Mouse (Mus musculus) C2C12 (cell line): ENCODE measurements around the gene Frmd6. TPM values are rescaled to one million over a fixed set of nuclear protein-coding genes. Genes with fewer than 3 reads are reported as not detected.
A peak's percentile ranks its signal among the peaks of the same experiment; 100 is the strongest.

Experiments
- H3K27me3 ChIP-seq: one replicate; pipeline ENCODE4 v1.6.1; 2011; ENCODE audit not compliant: control insufficient read depth, insufficient read depth, insufficient read length
- H3K36me3 ChIP-seq: one replicate; pipeline ENCODE4 v1.6.1; 2011; ENCODE audit not compliant: control insufficient read depth, insufficient read depth
- H3K4me3 ChIP-seq: one replicate; pipeline ENCODE4 v1.5.1; 2011; ENCODE audit warnings: mild to moderate bottlenecking, control low read depth; ENCODE audit not compliant: poor library complexity, insufficient read depth, severe bottlenecking
- H3K79me2 ChIP-seq: one replicate; pipeline ENCODE4 v1.6.1; 2011; ENCODE audit not compliant: control insufficient read depth, insufficient read depth
- H3K79me3 ChIP-seq: one replicate; pipeline ENCODE4 v1.6.1; 2011; ENCODE audit warnings: low read depth, control low read depth
- H3ac ChIP-seq: one replicate; pipeline ENCODE3; 2011; ENCODE audit warnings: low read depth; ENCODE audit not compliant: control insufficient read depth, insufficient read length
- CEBPB ChIP-seq: IDR thresholded peaks from one replicate; pipeline ENCODE4 v1.6.1; 2011; ENCODE audit warnings: low read depth, mild to moderate bottlenecking, control low read depth, moderate library complexity
- CTCF ChIP-seq: IDR thresholded peaks from one replicate; pipeline ENCODE4 v1.5.1; 2011; ENCODE audit not compliant: control insufficient read depth, insufficient read depth, insufficient read length
- FOSL1 ChIP-seq: IDR thresholded peaks from one replicate; pipeline ENCODE4 v1.8.0; 2011; ENCODE audit warnings: mild to moderate bottlenecking, low read length; ENCODE audit not compliant: poor library complexity, insufficient read depth, severe bottlenecking
- MAX ChIP-seq: IDR thresholded peaks from one replicate; pipeline ENCODE4 v1.6.1; 2011; ENCODE audit warnings: mild to moderate bottlenecking, control low read depth
- MYOD1 ChIP-seq: IDR thresholded peaks from one replicate; pipeline ENCODE4 v1.6.1; 2011; ENCODE audit warnings: low read depth; ENCODE audit not compliant: control insufficient read depth, insufficient read length
- MYOG ChIP-seq: IDR thresholded peaks from one replicate; pipeline ENCODE4 v1.6.1; 2011; ENCODE audit not compliant: control insufficient read depth, insufficient read length; ENCODE audit errors: extremely low read depth
- USF1 ChIP-seq: IDR thresholded peaks from one replicate; pipeline ENCODE4 v1.6.1; 2011; ENCODE audit warnings: low read depth, mild to moderate bottlenecking, control low read depth, moderate library complexity
- polyA plus RNA-seq: library from polyadenylated mRNA; unstranded; fragments of >200 nt; fragmentation: generic; extraction: Trizol; gene quantifications from one replicate; pipeline ENCODE4 v1.2.1, GENCODE M21; 2012; ENCODE audit warnings: missing spikeins

Gene Frmd6
- polyA plus RNA-seq, 1 experiment: 29.2 TPM

- peaks cover 87% of the 10 kb centered on the region for H3K36me3 ChIP-seq
- no peak overlapping the region for H3ac ChIP-seq
- H3K4me3 ChIP-seq: no peak overlapping the region
- no peaks in the 10 kb centered on the region for H3K27me3 ChIP-seq
- no peaks in the 10 kb centered on the region for H3K79me2 ChIP-seq
- no peaks in the 10 kb centered on the region for H3K79me3 ChIP-seq
- TF ChIP-seq MYOD1: no peak
- TF ChIP-seq CEBPB: no peak
- no peak for TF ChIP-seq FOSL1
- no peak for TF ChIP-seq MAX
- no peak for TF ChIP-seq MYOG
- no peak for TF ChIP-seq USF1
- no peak for TF ChIP-seq CTCF
Observed at GRCm38 (mm10) chr12:70884973-70885372, 59.7 kb downstream of the Frmd6 start.

- TF ChIP-seq FOSL1 (no peak), MYOD1 (no peak), CTCF (no peak), CEBPB (no peak), MYOG (no peak)
Observed at GRCm38 (mm10) chr12:70885576-70885975, 60.3 kb downstream of the Frmd6 start.

GRCm38 (mm10) chr12:70890405-70890804 is 65.1 kb downstream of the Frmd6 start:
- H3K36me3 ChIP-seq: peaks cover 97% of the 10 kb centered on the region

More at GRCm38 (mm10) chr12:70885576-70885975, 60.3 kb downstream of the Frmd6 start:
- Histone ChIP-seq H3K4me3 (no peak overlapping the region), H3K79me3 (no peaks in the 10 kb centered on the region), H3ac (no peak overlapping the region), H3K36me3 (peaks cover 87% of the 10 kb centered on the region), H3K27me3 (no peaks in the 10 kb centered on the region), H3K79me2 (no peaks in the 10 kb centered on the region)

GRCm38 (mm10) chr12:70890874-70891470 is 65.7 kb downstream of the Frmd6 start:
- Histone ChIP-seq H3K4me3 (no peak overlapping the region), H3K27me3 (no peaks in the 10 kb centered on the region), H3K36me3 (peaks cover 97% of the 10 kb centered on the region), H3K79me3 (no peaks in the 10 kb centered on the region), H3ac (no peak overlapping the region), H3K79me2 (no peaks in the 10 kb centered on the region)
- TF ChIP-seq FOSL1: no peak
- TF ChIP-seq MYOD1: peak; percentile 28

More at GRCm38 (mm10) chr12:70890405-70890804, 65.1 kb downstream of the Frmd6 start:
- Histone ChIP-seq H3K79me3 (no peaks in the 10 kb centered on the region), H3K27me3 (no peaks in the 10 kb centered on the region), H3K4me3 (no peak overlapping the region), H3K79me2 (no peaks in the 10 kb centered on the region), H3ac (no peak overlapping the region)
- TF ChIP-seq USF1: no peak
- TF ChIP-seq MAX: no peak
- no peak for TF ChIP-seq MYOD1
- TF ChIP-seq MYOG: no peak
- TF ChIP-seq CEBPB: no peak
- no peak for TF ChIP-seq FOSL1

GRCm38 (mm10) chr12:70895275-70895674 is 70.0 kb downstream of the Frmd6 start:
- no peak overlapping the region for H3K4me3 ChIP-seq
- H3K36me3 ChIP-seq: peaks cover 98% of the 10 kb centered on the region
- TF ChIP-seq MYOD1 (no peak), USF1 (no peak), CEBPB (no peak)
- no peaks in the 10 kb centered on the region for H3K79me2 ChIP-seq
- H3ac ChIP-seq: no peak overlapping the region
- no peaks in the 10 kb centered on the region for H3K79me3 ChIP-seq
- H3K27me3 ChIP-seq: no peaks in the 10 kb centered on the region

- no peaks in the 10 kb centered on the region for H3K79me3 ChIP-seq
- H3K27me3 ChIP-seq: no peaks in the 10 kb centered on the region
- TF ChIP-seq USF1 (no peak), MYOD1 (no peak), FOSL1 (no peak), CTCF (no peak), CEBPB (no peak), MYOG (no peak), MAX (no peak)
- no peak overlapping the region for H3ac ChIP-seq
- no peak overlapping the region for H3K4me3 ChIP-seq
- H3K36me3 ChIP-seq: peaks cover 95% of the 10 kb centered on the region
- H3K79me2 ChIP-seq: no peaks in the 10 kb centered on the region
Observed at GRCm38 (mm10) chr12:70896068-70896467, 70.8 kb downstream of the Frmd6 start.
